Mouse (Mus musculus) liver, embryonic 14.5 days (tissue): ENCODE data around the gene Hspa12a. TPM values are rescaled to one million over a fixed set of nuclear protein-coding genes. Genes with fewer than 3 reads are reported as not detected.

Experiments
- ATAC-seq: fragments of 200-750 bp; cut with Nextera tagmentation; 2 replicates; pipeline ENCODE4 v1.8.0; 2017; ENCODE audit warnings: moderate number of reproducible peaks, mild to moderate bottlenecking, moderate library complexity; ENCODE audit not compliant: insufficient read depth
- DNase-seq, 3 experiments: peaks; one replicate each; pipeline ENCODE4 v3.0.0-alpha.2; 2012 to 2013; ENCODE audit warnings: low read depth in 3 of 3, low spot score in 3 of 3
- H3K27ac ChIP-seq: fragments of 300-500 bp; sonication (generic); 2 replicates; pipeline ENCODE4 v1.5.1; 2014; ENCODE audit warnings: moderate library complexity, mild to moderate bottlenecking, control low read depth, inconsistent platforms
- H3K27me3 ChIP-seq: fragments of 300-500 bp; sonication (generic); 2 replicates; pipeline ENCODE4 v1.6.1; 2014; ENCODE audit warnings: mild to moderate bottlenecking, low read length, moderate library complexity; ENCODE audit not compliant: control insufficient read depth, insufficient read depth
- H3K36me3 ChIP-seq: fragments of 300-500 bp; sonication (generic); replicated peaks from 2 replicates; pipeline ENCODE4 v1.6.1; 2014; ENCODE audit warnings: low read depth; ENCODE audit not compliant: control insufficient read depth, insufficient read depth
- H3K4me1 ChIP-seq, 2 experiments: fragments of 200-500 bp in 1 of 2; fragments of 300-500 bp in 1 of 2; sonication (generic) in 1 of 2; replicated peaks; 2 replicates each; pipeline ENCODE4 v1.6.1; 2012 to 2014; ENCODE audit warnings: antibody characterized with exemption in 1 of 2, inconsistent platforms in 1 of 2, low read length in 1 of 2; ENCODE audit not compliant: control insufficient read depth in 2 of 2, insufficient read depth in 2 of 2
- H3K4me2 ChIP-seq: fragments of 300-500 bp; sonication (generic); 2 replicates; pipeline ENCODE4 v1.6.1; 2014; ENCODE audit warnings: low read depth, mild to moderate bottlenecking, control low read depth, moderate library complexity
- H3K4me3 ChIP-seq, 2 experiments: fragments of 200-500 bp in 1 of 2; fragments of 300-500 bp in 1 of 2; sonication (generic) in 1 of 2; 2 replicates each; pipeline ENCODE4 v1.5.1; 2012 to 2014; ENCODE audit warnings: low read depth in 2 of 2, low read length in 2 of 2, mild to moderate bottlenecking in 2 of 2, control low read depth in 1 of 2, inconsistent platforms in 1 of 2, moderate library complexity in 1 of 2; ENCODE audit not compliant: insufficient read depth in 1 of 2
- H3K9ac ChIP-seq: fragments of 300-500 bp; sonication (generic); replicated peaks from 2 replicates; pipeline ENCODE4 v1.6.1; 2014; ENCODE audit warnings: mild to moderate bottlenecking, control low read depth, moderate library complexity
- H3K9me3 ChIP-seq: fragments of 300-500 bp; sonication (generic); 2 replicates; pipeline ENCODE4 v1.6.1; 2016; ENCODE audit warnings: low read length, mixed read lengths; ENCODE audit not compliant: control insufficient read depth
- CTCF ChIP-seq: IDR thresholded peaks from 2 replicates; pipeline ENCODE4 v1.5.1; 2016; ENCODE audit warnings: antibody characterized with exemption, low read depth, control low read depth
- EP300 ChIP-seq: IDR thresholded peaks from 2 replicates; pipeline ENCODE4 v1.6.1; 2016; ENCODE audit warnings: antibody characterized with exemption, low read depth
- WGBS: fragments of 180-500 bp; shearing (Covaris S2); extraction: QIAGEN DNeasy Blood & Tissue Kit; methylation state at CpG from one replicate; pipeline ENCODE4 v1.1.7; 2014; ENCODE audit not compliant: insufficient replicate concordance; 5-methylcytosine and 5-hydroxymethylcytosine counted together
- polyA plus RNA-seq, 2 experiments: library from polyadenylated mRNA; depleted of rRNA in 1 of 2; stranded (reverse) in 1 of 2; unstranded in 1 of 2; fragments of >200 nt; fragmentation: Nextera tagmentation in 1 of 2; extraction: Ambion mirVana in 1 of 2; gene quantifications; 2 replicates each; pipeline versions ENCODE4 v1.2.1 to v1.2.3; 2012 to 2014

Gene Hspa12a
- polyA plus RNA-seq, 2 experiments, result 0.19 to 0.25 TPM

DNA sequence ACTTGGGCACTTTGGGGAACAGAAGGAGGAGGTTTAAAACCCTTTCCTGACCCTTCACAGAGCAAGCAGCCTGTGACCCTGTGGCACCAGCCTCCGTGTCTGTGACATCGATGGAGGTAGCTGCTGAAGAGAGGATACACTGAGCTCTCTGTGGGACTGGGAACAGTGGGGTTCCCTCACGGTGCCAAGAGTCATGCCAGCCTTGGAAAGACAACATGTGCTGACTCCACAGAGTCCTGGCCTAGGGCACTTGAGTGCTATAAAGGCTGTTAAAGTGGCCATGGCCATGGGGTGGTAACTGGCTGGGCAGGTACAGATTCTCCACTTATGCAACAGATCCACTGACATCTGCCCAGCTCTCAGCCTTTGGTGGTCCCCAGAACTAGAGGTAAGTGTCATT, 60.0 kb downstream of the Hspa12a start:
- Histone ChIP-seq H3K4me1 (no peaks in the 10 kb centered on the region; a peak in 1 of 4 replicates), H3K36me3 (no peaks in the 10 kb centered on the region), H3K4me2 (no peak overlapping the region), H3K27ac (no peak overlapping the region), H3K9ac (no peak overlapping the region), H3K9me3 (no peaks in the 10 kb centered on the region), H3K27me3 (no peaks in the 10 kb centered on the region), H3K4me3 (no peak overlapping the region)
- 57% methylated on average over 3 of the region's 3 CpGs for WGBS
- DNase-seq, result no peak
- TF ChIP-seq EP300 (no peak), CTCF (no peak)
- no peak for ATAC-seq

DNA sequence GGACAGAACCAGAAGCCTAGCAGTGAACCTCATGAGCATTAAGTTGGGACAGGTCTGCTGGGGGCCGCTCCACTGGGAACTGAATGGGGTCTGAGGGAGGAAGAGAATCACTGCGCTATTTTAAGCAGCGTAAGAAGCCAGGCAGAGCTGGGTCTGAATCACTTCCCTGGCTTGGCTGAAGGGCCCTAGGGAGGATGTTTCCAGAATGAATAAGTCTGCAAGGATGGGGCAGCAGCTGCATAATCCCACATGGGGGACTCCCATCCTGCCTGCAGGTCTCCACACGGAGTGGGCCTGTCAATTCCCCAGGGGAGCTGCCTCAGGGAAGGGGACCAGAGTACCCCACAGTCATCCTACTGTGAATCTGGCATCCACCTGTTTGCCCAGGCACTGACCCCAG, 61.1 kb downstream of the Hspa12a start:
- no peak overlapping the region for H3K4me2 ChIP-seq
- no peaks in the 10 kb centered on the region; a peak in 1 of 4 replicates for H3K4me1 ChIP-seq
- no peaks in the 10 kb centered on the region for H3K36me3 ChIP-seq
- H3K27me3 ChIP-seq, result no peaks in the 10 kb centered on the region
- no peak overlapping the region for H3K27ac ChIP-seq
- H3K4me3 ChIP-seq, result no peak overlapping the region
- no peak for ATAC-seq
- no peak for DNase-seq
- H3K9me3 ChIP-seq, result no peaks in the 10 kb centered on the region
- H3K9ac ChIP-seq, result no peak overlapping the region
- no peak for TF ChIP-seq EP300
- no peak for TF ChIP-seq CTCF
- 45% methylated on average over 4 of the region's 4 CpGs for WGBS

DNA sequence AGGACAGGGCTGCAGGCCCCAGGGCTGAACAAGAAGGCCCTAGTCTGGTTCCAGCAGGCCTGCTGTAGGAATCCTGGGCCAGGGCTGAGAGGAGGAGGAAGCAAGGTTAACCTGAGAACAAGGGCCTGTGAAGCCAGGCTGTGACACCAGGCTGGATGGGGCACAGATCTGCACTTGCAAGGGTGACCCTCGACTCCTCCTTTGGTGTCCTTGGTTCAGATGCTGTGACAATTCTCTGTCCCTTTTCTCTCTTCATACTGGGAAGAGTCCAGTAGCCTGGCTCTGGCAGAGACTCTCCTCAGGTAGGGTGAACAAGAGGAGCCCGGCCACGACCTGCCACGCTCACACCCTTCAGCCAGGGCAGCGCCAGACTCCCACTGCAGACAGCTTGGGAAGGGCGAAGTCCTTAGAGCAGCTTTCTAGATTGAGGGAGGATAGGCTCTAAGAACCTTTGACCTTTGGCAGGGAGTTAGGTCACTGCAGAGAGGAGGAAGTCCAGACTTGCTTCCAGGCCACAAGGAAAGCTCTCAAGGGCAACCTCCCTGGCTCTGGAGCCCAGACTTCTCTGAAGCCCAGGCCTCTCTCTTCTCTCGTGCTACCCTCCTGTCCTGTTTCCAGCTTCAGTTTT, 64.0 kb downstream of the Hspa12a start:
- Histone ChIP-seq H3K36me3 (no peaks in the 10 kb centered on the region), H3K9me3 (no peaks in the 10 kb centered on the region), H3K27ac (no peak overlapping the region), H3K4me3 (no peak overlapping the region), H3K9ac (no peak overlapping the region), H3K27me3 (no peaks in the 10 kb centered on the region), H3K4me1 (no peaks in the 10 kb centered on the region; a peak in 1 of 4 replicates), H3K4me2 (no peak overlapping the region)
- WGBS, result 48% methylated on average over 7 of the region's 7 CpGs
- no peak for ATAC-seq
- TF ChIP-seq CTCF, result no peak
- no peak for TF ChIP-seq EP300
- no peak for DNase-seq

DNA sequence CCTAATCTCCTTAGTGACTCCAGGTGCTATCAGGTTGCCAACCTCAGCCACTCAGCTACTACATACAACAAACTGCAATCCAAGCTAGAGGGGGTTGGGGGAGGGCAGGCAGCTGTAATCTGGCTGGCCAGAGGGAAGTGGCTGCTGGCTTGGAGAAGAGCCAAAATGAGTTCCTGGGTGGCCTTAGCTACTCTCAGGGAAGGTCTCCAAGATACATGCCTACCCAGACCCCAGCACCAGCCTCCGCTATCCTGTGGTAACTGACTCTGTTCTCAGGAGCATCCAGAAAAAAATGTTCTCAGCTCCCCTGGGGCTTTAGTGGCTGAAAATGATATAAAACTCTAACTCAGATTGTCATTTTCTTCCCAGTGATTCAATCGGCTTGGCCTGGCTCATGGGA, 64.9 kb downstream of the Hspa12a start:
- H3K27ac ChIP-seq, result no peak overlapping the region
- no peak overlapping the region for H3K4me2 ChIP-seq
- no peaks in the 10 kb centered on the region for H3K27me3 ChIP-seq
- ATAC-seq, result no peak
- H3K4me3 ChIP-seq, result no peak overlapping the region
- no peak for DNase-seq
- TF ChIP-seq EP300, result no peak
- TF ChIP-seq CTCF, result no peak
- no peak overlapping the region for H3K9ac ChIP-seq
- no peaks in the 10 kb centered on the region for H3K36me3 ChIP-seq
- no peaks in the 10 kb centered on the region for H3K9me3 ChIP-seq
- no peaks in the 10 kb centered on the region; a peak in 1 of 4 replicates for H3K4me1 ChIP-seq
- 67% methylated on average over 2 of the region's 2 CpGs for WGBS

DNA sequence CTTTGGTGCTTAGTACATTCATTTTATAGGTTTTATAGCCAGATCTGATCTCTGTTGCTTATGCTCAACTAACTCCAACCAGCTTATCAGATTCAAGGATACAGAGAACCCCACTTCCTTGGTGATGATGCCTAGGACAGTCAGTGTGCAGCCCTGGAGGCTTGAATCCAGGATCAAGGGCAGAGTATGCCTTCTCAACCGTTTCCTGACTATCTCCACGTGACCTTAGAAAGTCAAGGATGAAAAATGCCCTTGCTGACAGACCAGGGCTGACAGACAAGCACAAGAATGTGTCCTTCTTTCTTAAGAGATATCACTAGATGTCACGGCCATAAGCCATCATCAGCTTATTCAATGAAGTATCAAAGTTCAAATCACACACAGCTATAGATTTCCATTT, 69.9 kb downstream of the Hspa12a start:
- H3K27me3 ChIP-seq, result no peaks in the 10 kb centered on the region
- no peak overlapping the region for H3K27ac ChIP-seq
- no peak overlapping the region for H3K4me2 ChIP-seq
- no peak overlapping the region for H3K9ac ChIP-seq
- no peaks in the 10 kb centered on the region for H3K9me3 ChIP-seq
- WGBS, result 47% methylated on average over 3 of the region's 3 CpGs
- no peaks in the 10 kb centered on the region for H3K36me3 ChIP-seq
- TF ChIP-seq CTCF, result no peak
- TF ChIP-seq EP300, result no peak
- no peak for DNase-seq
- no peaks in the 10 kb centered on the region; a peak in 1 of 4 replicates for H3K4me1 ChIP-seq
- H3K4me3 ChIP-seq, result no peak overlapping the region
- no peak for ATAC-seq
